Mouse (Mus musculus): ENCODE results near the gene Trim71. TPM values are rescaled to one million over a fixed set of nuclear protein-coding genes. Genes with fewer than 3 reads are reported as not detected.

Trim71 gene
- polyA plus RNA-seq, 1 experiment = not detected

GRCm38 (mm10) chr9:114465442-114465841, 98.7 kb downstream of the Trim71 start:
- 80% methylated on average over 6 of the region's 6 CpGs for WGBS
- Histone ChIP-seq H3K36me3 (ENCODE audit: control insufficient read depth, insufficient read depth, low read length) (peaks cover 22% of the 10 kb centered on the region), H3K27ac (ENCODE audit: insufficient read depth, low read depth, low read length) (no peak overlapping the region)

DNA sequence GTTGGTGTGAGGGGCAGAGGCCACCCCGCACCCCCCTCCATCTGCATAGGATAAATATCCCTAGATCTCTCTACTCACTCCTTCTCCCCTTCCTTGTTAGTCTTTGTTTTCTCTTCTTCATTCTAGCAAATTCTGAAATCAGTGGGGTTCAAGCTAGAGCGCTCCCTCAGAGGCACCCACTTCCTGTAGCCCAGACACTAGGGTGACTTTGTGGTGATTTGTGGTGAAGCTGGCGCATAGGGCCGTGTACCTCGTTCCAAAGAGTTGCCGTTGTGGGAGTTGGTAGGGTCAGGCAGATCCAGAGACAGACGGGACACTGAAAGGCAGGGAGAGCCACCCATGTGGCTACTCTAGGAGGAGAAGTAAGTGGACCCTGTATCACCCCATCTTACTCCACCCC, 101.6 kb downstream of the Trim71 start:
- TF ChIP-seq POLR2A (IDR thresholded peaks at IDR 0.05; ENCODE audit: low read depth, low read length) (no peak), CTCF (IDR thresholded peaks at IDR 0.05; ENCODE audit: extremely low read depth, insufficient read length, insufficient replicate concordance, low read depth, low read length) (no peak)
- Histone ChIP-seq H3K27ac (ENCODE audit: insufficient read depth, low read depth, low read length) (no peak overlapping the region), H3K4me3 (ENCODE audit: low read depth, low read length) (no peak overlapping the region), H3K4me1 (ENCODE audit: control insufficient read depth, insufficient read depth, insufficient read length, low read length) (no peaks in the 10 kb centered on the region), H3K36me3 (ENCODE audit: control insufficient read depth, insufficient read depth, low read length) (peaks cover 24% of the 10 kb centered on the region), H3K27me3 (ENCODE audit: control insufficient read depth, insufficient read depth, low read length) (no peaks in the 10 kb centered on the region)
- WGBS = 93% methylated on average over 7 of the region's 7 CpGs

More at GRCm38 (mm10) chr9:114465442-114465841, 98.7 kb downstream of the Trim71 start:
- Histone ChIP-seq H3K4me3 (ENCODE audit: low read depth, low read length) (no peak overlapping the region), H3K27me3 (ENCODE audit: control insufficient read depth, insufficient read depth, low read length) (no peaks in the 10 kb centered on the region), H3K4me1 (ENCODE audit: control insufficient read depth, insufficient read depth, insufficient read length, low read length) (no peaks in the 10 kb centered on the region)
- TF ChIP-seq CTCF (IDR thresholded peaks at IDR 0.05; ENCODE audit: extremely low read depth, insufficient read length, insufficient replicate concordance, low read depth, low read length) (no peak), POLR2A (IDR thresholded peaks at IDR 0.05; ENCODE audit: low read depth, low read length) (no peak)

- H3K36me3 ChIP-seq (ENCODE audit: control insufficient read depth, insufficient read depth, low read length) = peaks cover 28% of the 10 kb centered on the region
- no peak overlapping the region for H3K27ac ChIP-seq (ENCODE audit: insufficient read depth, low read depth, low read length)
- H3K4me3 ChIP-seq (ENCODE audit: low read depth, low read length) = no peak overlapping the region
- TF ChIP-seq POLR2A (IDR thresholded peaks at IDR 0.05; ENCODE audit: low read depth, low read length) (no peak), CTCF (IDR thresholded peaks at IDR 0.05; ENCODE audit: extremely low read depth, insufficient read length, insufficient replicate concordance, low read depth, low read length) (no peak)
- WGBS = 81% methylated on average over 3 of the region's 3 CpGs
- no peaks in the 10 kb centered on the region for H3K4me1 ChIP-seq (ENCODE audit: control insufficient read depth, insufficient read depth, insufficient read length, low read length)
- H3K27me3 ChIP-seq (ENCODE audit: control insufficient read depth, insufficient read depth, low read length) = no peaks in the 10 kb centered on the region
Measured at GRCm38 (mm10) chr9:114458436-114458835, 105.7 kb downstream of the Trim71 start.

Other genes starting within 250 kb of the Trim71 start
- gene Bcl2a1c, start 234.2 kb downstream of the Trim71 start, polyA plus RNA-seq (2012; rRNA removed) = not detected in 2 replicates
- gene Crtap, start 173.7 kb downstream of the Trim71 start, polyA plus RNA-seq (2012; rRNA removed) = 21.9 and 28.8 TPM in 2 replicates
- gene Glb1, start 163.3 kb downstream of the Trim71 start, polyA plus RNA-seq (2012; rRNA removed) = 15.5 and 25.4 TPM in 2 replicates
- 3.8 and 4.6 TPM in 2 replicates for gene Tmppe, start 163.3 kb downstream of the Trim71 start, polyA plus RNA-seq (2012; rRNA removed)
- gene Ccr4, start 59.5 kb downstream of the Trim71 start, polyA plus RNA-seq (2012; rRNA removed) = 0.60 and 1.1 TPM in 2 replicates
- gene C130032M10Rik, start 48.7 kb downstream of the Trim71 start, polyA plus RNA-seq (2012; rRNA removed) = not detected in 2 replicates
- gene Cnot10, start 75.8 kb upstream of the Trim71 start, polyA plus RNA-seq (2012; rRNA removed) = 7.8 and 17.0 TPM in 2 replicates
- 9.9 and 18.7 TPM in 2 replicates for gene Dync1li1, start 124.4 kb upstream of the Trim71 start, polyA plus RNA-seq (2012; rRNA removed)
- gene Cmtm6, start 166.7 kb upstream of the Trim71 start, polyA plus RNA-seq (2012; rRNA removed) = 26.6 and 46.1 TPM in 2 replicates
- 70.4 and 97.3 TPM in 2 replicates for gene Cmtm7, start 217.5 kb upstream of the Trim71 start, polyA plus RNA-seq (2012; rRNA removed)

All from small intestine, adult 2 months (tissue).